Mouse (Mus musculus) c-Kit-positive CD71-positive TER-119-negative erythroid progenitor cells, embryonic 14.5 days (primary cell): ENCODE results near the gene Nsd1.

Experiments
- DNase-seq: peaks from one replicate; pipeline ENCODE4 v3.0.0-alpha.2; 2013; ENCODE audit warnings: low read depth

Gene Nsd1

DNA sequence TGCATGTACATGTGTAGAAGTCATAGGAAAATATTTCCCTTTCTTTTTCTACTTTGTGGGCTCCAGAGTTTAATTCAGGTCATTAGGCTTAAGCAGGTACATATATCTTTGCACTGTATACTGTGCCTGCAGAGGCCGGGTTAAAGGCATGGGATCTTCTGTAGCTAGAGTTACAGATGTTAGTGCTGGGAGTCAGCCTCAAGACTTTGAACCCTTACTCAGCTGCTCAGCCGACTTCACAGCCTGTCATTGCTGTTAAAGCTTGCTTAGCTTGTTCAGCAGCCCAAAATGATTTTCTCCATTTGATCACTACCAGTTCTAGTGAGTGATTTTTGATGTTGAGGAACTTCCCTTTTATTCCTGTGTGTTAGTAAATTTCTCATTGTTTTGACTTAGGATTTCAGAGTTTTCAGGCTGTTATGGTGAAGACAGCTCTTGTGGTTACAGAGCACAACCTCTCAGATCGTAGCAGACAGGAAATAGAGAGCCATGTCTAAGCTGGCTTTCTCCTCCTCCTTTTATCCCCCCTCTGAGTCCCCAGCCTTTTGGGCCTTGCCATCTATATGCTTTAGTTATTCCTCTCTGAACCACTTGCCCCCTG, 45.6 kb downstream of the Nsd1 start:
- no peak for DNase-seq

DNA sequence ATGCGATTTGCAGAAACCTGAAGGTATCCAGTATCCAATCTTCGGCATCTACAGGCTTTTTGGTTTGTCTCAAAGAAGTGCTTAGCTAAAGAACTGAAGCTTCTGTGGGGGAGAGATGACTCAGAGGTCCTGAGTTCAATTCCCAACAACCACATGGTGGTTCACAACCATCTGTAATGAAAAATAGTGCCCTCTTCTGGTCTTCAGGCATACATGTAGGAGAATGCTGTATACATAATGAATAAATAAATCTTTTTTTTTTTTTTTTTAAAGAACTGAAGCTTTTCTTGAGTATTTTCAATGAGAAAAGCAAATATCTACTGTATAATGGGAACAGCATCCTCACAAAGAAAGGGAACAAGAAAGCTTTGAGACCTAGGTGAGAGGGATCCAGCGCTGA, 49.1 kb downstream of the Nsd1 start:
- DNase-seq, result no peak

DNA sequence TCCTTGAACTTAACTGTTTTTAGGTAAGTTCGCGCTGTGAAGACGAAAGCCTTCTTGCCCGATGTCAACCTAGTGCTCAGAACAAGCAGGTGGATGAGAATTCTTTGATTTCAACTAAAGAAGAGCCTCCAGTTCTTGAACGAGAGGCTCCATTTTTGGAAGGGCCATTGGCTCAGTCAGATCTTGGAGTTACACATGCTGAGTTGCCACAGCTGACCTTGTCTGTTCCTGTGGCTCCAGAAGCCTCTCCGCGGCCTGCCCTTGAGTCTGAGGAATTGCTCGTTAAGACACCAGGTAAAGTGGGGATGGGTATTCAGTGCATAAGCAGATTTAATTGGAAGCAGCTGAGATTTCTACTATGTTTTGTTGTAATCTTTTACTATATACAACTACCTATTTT, 51.9 kb downstream of the Nsd1 start:
- no peak for DNase-seq

DNA sequence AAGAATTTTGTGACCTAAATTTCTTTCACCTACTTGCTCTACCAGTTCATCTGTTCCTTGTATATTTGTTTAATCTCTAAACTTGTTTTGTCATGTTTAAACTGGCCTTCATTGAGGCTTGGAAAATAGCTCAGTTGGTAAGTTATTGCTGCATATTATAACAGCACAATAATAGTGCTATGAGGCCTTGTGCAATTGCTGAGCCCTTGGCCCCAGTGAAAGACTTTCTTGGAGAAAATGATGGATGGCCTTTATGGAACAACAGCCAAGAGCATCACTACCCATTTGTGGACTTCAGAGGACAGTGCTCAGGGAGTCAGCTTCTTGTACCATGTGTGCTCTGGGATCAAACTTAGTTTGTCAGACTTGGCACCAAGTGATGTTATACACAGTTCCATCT, 52.5 kb downstream of the Nsd1 start:
- DNase-seq, result no peak

DNA sequence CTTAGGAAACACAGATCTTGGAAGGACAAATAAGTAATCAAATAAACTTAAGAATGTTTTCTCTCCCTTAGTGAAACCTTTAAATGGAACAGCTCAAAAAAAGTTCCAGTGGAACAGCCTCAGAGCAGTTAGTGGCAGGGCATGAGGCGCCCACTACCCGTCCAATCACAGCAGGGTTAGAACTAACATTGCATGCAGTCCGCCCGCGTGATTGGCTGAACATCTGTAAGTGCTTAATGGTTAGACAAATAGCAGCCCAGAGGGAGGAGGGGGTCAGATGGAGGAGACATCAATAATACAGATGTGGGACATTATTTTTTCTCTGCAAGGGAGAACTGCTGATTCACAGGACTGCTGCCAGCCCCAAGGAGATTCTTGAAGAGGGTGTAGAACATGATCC, 67.6 kb downstream of the Nsd1 start:
- no peak for DNase-seq

DNA sequence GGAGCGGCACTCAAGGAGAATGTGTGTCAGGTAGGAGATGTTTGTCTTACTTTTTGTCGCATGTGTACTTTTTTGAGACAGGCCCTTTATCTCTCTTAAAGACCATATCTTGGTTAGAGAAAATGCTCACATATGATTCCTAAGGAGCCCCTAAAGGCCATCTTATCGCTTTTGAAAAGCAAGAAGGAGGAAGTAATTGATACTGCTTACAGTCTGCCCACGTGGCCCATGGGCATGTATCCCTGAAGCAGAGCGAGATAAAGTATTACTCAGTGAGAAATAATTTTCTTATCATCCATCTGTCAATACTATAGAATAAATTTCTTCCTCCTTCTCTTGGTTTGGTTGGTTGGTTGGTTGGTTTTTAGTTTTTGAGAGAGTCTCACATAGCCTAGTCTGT, 68.1 kb downstream of the Nsd1 start:
- DNase-seq, result no peak

DNA sequence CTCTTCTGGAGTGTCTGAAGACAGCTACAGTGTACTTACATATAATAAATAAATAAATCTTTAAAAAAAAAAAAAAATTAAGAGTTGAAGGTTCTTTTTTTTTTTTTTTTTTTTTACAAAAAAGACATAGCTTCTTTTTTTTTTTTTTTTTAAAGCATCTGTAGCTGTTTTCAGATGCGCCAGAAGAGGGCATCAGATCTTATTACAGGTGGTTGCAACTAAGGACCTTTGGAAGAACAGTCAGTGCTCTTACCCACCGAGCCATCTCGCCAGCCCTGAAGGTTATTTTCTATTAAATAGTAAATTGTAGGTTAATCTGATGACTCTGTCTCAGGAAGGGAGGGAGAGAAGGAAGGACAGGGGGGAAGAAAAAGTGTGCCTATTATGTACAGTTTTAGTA, 79.3 kb downstream of the Nsd1 start:
- peak; percentile 4 for DNase-seq

DNA sequence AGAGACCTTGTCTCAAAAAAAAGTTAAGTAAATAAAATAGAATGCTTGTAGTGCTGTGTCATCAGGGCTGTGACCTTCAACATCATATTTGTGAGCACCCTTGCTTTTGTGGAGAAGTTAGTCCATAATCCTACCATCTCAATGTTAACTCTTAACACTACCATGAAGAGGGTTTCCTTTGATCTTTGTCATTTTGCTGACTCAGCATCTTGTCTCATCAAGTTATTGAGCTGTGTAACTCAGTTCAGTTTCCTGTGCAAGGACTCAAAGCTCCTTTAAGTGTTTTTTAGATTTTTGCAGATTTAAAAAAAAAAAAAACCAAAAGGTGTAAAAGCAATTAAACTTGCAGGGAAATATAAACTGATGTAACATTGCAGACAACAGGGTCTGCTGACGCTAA, 87.2 kb downstream of the Nsd1 start:
- DNase-seq, result no peak

DNA sequence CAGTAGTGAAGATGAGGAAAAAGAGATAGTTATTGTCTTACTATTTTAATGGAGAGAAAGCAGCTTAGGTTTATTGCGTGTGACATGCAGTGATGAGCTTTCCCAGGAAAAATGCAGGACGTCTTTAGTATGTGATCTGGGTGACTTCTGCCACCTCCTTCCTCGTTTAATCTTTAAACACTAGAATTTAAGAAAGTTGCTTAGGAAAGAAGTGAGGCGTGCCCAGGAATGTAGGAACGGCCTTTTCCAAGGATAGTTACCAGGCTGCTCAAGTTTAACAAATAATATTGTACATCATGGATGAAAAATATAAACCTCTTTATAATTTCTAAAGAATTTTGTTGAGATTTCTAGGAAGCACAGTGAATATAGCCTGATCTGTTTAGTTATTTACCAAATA, 91.3 kb downstream of the Nsd1 start:
- no peak for DNase-seq

DNA sequence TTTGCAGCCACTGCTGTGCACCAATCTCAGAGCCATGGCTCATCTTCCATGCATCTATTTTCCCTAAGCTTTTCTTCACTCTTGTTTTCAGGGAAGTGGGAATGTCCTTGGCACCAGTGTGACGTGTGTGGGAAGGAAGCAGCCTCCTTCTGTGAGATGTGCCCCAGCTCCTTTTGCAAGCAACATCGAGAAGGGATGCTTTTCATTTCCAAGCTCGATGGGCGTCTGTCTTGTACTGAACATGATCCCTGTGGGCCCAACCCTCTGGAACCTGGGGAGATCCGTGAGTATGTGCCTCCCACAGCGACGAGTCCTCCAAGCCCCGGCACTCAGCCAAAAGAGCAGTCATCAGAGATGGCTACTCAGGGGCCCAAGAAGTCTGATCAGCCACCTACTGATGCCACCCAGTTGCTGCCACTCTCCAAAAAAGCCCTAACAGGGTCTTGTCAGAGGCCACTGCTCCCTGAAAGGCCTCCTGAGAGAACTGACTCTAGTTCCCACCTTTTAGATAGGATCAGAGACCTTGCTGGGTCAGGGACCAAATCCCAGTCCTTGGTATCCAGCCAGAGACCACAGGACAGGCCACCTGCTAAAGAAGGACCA, 102.5 kb downstream of the Nsd1 start:
- no peak for DNase-seq

DNA sequence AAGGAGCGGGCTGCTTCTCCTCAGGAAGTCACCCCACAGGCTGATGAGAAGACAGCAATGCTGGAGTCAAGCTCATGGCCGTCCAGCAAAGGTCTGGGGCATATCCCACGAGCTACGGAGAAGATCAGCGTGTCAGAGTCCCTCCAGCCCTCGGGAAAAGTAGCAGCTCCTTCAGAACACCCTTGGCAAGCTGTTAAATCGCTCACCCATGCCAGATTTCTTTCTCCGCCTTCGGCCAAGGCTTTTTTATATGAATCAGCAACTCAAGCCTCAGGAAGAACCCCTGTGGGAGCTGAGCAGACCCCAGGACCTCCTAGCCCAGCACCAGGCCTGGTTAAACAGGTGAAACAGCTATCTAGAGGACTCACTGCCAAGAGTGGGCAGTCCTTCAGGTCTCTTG, 103.5 kb downstream of the Nsd1 start:
- DNase-seq, result no peak

DNA sequence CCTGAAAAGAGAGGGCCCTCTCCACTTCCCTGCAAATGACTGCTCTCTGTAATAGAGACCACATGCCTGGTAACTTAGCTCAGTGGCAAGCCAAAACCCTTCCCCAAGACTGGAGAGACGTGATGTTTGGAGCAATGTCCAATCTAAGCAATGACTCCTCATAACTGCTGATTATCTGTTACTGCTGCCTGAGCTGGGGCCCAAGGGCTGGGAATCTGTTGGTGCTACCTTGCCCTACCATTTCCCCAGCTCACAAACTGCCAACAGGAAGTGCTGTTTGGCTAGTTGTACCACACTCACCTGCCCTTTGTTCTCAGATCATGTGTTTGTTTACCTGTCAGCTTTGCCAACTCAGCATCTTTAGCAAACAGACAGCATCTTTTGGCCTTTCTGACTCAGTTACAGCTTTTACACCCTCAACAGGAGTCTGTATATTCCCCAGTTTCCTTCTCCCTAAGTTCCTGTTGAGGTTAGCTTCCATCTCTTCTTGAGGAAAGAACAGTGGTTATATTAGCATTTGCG, 105.4 kb downstream of the Nsd1 start:
- DNase-seq, result no peak

DNA sequence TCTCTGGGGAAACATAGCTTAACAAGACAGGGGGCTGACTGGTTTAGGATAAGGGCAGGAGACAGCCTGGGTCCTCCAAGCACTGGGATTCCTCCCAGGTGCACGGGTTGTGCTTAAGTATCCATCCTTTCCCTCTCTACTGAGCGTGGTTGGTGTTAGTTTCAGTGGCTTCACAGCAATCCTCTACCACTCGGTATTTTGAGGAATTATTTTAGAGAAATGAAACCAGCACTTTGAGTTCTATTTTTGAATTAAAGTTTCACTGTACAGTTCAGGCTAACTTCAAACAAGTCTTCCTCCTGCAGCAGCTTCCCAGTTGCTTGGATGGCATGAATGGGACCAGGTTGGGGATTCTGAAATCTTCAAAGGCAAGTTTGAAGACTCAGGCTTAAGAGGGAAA, 108.8 kb downstream of the Nsd1 start:
- no peak for DNase-seq

DNA sequence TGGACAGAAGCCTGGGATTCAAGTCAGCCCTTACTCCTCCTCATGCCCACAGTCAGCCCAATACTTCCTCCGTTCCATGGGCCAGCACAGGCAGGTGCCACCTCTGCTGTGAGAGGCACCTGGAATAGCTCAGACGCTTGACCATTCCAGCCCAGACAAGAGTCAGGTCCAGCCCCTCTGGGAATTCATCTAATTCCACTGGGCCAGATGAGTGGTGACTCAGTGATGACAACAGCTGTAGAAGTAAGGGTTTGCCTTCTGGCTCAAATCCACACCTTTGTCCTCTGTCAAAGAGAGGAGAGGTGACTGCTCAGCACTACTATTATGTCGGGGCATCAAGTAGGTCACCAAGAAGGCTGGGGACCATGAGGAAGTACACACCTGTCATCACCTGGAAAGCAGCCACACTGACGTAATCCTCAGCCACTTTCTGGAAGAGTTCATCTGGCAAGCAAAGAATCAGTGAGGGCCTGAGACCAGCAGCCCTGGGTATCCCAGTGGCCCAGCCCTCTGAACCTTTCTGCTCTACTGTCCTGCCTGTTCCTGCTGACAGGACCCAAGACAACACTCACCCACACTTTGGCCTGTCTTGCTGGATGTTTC, 110.5 kb downstream of the Nsd1 start, which contains the start of gene Prelid1:
Gene Prelid1, plus strand, starts transcription at position 570 of the 603 bp plus-strand sequence.
- no peak for DNase-seq

DNA sequence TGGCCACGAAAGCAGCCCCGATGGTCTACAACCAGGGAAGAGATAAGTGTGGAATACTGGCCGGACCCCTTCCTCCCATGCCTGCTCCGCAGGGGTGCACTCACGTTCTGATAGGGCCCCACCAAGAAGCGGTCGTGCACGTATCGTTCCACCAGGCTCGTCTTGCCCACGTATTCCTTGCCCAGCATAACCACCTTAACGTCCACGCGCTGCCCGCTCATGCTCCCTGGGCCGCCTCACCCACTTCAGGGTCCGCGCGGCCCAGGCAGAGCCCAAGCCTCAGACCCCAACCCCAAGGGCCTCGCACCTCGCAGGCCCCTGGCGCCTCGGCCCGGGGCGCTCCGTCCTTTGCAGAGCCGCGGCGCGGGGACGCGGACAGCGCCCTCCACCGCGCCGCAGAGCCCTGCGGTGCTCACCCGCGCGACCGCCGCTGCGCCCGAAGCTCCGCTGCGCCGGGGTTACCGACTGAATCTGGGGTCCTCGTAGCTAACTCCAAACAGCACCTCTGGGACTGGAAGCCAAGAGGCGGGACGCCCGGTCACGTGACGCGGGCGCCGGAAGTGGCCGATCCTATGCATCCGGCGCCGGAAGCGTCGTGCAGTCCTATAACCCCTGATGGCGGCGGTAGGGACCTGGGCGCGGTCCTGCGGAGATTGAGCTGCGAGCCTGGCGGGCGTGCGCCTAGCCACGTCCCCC, 112.0 kb downstream of the Nsd1 start, which contains the start of gene Rab24:
Gene Rab24, minus strand, starts transcription at position 513 of the 696 bp plus-strand sequence.
- peak; percentile 78 for DNase-seq

DNA sequence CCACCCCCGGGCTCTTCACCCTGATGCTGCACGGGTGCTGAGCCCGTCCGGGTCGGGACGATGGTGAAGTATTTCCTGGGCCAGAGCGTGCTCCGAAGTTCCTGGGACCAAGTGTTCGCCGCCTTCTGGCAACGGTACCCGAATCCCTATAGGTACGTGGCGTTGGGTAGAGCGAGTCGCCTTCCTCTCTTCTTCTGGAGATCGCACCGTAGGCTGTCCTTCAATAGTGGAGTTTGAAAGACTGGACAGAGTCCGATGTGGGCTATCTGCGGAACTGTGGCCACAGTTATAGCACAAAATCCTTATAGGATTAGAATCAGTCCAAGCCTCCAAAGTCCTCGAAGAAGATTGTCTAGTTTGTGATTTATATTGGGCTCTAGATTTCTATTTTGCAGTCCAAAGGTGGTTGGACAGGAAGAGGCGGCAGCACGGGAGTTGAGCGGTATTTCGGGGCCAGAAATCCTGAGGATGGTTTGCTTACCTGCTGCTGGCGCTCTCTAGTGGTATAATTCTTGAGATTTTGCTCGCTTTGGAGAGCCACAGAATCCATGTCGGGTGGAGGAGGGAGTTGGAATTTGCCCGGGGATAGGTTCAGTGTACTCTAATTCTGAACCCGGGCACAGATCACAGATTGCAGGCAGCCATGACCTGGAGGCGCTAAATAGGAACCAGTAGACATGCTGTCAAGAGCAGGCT, 112.7 kb downstream of the Nsd1 start:
- peak; percentile 48 for DNase-seq

DNA sequence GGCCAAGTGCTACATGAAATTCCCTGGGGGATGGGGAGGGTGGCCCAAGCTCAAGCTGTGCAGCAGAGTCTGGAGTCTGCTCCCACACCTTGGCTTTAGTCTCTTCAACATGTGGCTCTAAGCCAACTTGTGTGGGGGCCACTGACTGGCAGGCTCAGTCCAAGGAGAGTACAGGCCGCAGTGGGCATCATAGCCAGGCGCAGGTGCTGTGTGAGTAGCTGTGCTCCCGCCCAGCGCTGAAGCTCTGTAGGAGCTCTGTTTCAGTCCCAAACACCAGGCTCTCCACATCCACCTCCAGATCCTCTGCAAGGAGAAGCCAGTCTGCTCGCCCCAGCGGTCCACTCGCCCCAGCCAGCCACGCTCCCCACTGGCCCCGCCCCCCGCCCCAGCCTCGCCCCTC, 116.0 kb downstream of the Nsd1 start:
- no peak for DNase-seq

DNA sequence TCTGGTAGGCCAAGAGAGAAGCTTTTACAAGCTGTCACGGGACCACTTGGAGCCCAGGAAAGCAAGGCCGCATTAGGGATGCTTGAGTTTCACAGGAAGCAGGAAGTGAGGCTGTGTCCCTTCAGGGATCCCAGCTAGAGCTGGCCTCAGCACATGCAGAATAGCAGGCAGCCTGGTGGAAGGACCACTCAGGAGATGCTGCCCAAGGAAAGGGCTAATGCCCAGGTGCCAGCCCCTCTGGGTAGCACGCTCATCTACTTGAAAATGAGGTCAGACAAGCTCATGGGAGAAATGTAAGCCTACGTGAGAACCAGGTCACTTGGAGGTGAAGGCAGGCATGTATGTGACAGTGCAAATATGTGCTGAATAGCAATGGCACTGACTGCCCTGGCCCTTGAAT, 117.6 kb downstream of the Nsd1 start:
- no peak for DNase-seq

DNA sequence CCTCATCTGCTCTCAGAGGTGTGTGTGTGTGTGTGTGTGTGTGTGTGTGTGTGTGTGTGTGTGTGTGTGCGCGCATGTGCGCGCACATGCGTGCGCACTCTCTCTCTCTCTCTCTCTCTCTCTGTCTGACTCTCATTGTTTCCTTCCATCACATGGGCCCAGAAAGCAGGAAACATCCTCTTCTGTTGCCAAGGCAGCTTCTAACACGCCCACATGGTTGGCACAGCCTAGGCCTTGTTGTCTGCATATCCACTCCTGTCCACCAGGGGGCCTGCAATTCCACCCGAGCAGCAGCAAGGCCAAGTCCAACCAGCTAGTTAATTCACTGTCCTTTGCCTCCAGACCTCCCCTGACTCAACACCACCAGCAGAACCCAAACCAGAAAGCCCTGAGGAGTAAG, 118.1 kb downstream of the Nsd1 start:
- peak; percentile 75 for DNase-seq

DNA sequence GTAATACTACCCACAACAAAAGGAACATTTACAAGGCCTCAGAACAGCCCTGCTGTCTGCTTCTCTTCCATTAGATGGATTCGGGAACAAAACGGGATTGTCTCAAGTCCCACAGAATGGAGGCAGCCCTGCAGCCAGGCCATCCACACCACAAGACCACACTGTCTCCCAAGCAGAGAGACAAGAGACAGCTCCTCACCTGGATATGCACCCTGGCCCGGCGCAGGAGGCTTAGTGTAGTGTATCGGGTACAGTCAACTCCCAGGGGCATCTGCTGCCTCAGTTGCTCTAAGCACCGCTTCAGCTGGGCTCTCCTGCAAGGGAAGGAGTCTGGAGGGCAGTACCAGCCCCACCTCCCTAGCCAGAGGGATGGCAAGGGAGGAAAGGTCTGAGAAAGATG, 118.6 kb downstream of the Nsd1 start:
- no peak for DNase-seq

DNA sequence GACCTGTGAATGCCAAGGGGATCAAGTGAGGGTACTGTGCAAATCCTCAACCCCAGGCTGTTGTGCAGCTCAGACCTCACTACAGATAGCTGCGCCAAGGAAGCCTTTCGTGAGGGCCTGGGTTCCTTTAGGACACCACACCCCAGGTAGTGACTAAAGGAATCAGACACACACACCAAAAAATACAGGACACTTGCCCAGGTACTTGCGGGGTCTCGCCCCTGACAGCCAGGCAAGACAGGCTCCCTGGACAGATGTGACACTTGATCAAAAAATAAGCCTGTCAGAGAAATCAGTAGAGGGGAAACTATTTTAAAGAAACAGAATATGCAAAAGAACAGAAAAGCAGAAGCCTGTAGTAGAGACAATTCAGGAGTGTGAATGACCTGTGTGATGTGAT, 119.1 kb downstream of the Nsd1 start:
- no peak for DNase-seq

DNA sequence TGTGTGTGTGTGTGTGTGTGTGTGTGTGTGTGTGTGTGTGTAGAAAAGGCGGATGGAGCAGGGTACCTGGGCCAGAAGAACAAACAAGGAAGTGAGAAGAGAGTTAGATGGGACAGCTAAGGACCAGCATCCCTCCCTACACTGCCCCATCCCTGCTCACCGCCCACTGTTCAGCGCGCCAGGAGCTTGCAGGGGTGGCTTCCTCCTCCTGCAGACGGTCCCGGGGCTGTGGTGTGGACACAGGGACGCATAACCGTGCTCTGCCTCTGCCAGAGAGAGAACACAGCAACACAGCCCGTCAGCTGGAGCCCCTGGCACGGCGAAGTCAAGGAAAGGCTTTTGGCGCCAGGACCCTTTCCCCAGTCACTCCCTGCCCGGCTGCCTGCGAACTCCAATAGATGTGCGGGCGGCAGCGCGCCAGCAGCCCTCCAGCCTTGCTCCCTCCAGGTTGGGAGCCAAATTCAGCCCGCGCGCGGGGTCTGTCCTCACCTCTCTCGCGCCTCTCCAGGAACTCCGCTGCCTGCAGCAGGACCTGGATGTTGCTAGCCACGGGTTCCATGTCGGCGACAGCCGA, 119.6 kb downstream of the Nsd1 start:
- DNase-seq, result no peak
